Mouse (Mus musculus) myocyte (in vitro differentiated cells): ENCODE measurements around the gene Gna12.

ENCODE experiments used
- CEBPB ChIP-seq: IDR thresholded peaks from 2 replicates; pipeline ENCODE4 v1.6.1; 2011; ENCODE audit warnings: mild to moderate bottlenecking, moderate library complexity; ENCODE audit not compliant: poor library complexity, insufficient read depth, severe bottlenecking
- E2F4 ChIP-seq: IDR thresholded peaks from one replicate; pipeline ENCODE4 v1.6.1; 2011; ENCODE audit warnings: mild to moderate bottlenecking, control low read depth, moderate library complexity; ENCODE audit not compliant: insufficient read depth
- MAX ChIP-seq: IDR thresholded peaks from one replicate; pipeline ENCODE4 v1.6.1; 2011; ENCODE audit warnings: low read depth, mild to moderate bottlenecking, control low read depth
- MYOD1 ChIP-seq, 3 experiments: IDR thresholded peaks; one replicate each; pipeline ENCODE4 v1.6.1; 2011; ENCODE audit warnings: control low read depth in 2 of 3, low read depth in 2 of 3, mild to moderate bottlenecking in 2 of 3, moderate library complexity in 1 of 3; ENCODE audit not compliant: insufficient read length in 2 of 3, control insufficient read depth in 1 of 3
- POLR2A ChIP-seq: IDR thresholded peaks from one replicate; pipeline ENCODE4 v1.6.1; 2011; ENCODE audit warnings: low read depth, mild to moderate bottlenecking, control low read depth, moderate library complexity; ENCODE audit not compliant: insufficient read length
- USF1 ChIP-seq: IDR thresholded peaks from one replicate; pipeline ENCODE4 v1.6.1; 2011; ENCODE audit warnings: low read depth, mild to moderate bottlenecking, control low read depth, moderate library complexity

DNA sequence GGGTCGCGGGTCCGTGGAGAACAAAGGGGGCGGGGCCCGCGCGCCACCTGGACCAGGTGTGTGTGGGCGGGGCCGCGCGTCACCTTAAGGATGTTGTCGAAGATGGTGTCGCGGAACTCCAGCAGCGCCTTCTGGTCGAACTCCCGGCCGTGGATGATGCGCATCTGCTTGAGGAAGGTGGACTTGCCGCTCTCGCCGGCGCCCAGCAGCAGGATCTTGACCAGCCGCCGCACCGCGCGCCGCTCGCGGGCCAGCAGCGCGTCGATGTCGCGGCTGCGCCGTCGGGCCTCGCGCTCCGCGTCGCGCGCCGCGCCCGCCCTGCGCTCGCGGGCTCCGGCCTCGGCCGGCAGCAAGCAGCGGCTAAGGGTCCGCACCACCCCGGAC is 328 bp downstream of the Gna12 start:
- TF ChIP-seq POLR2A (no peak), E2F4 (no peak), USF1 (no peak), MAX (no peak), CEBPB (no peak), MYOD1 (IDR thresholded peaks at IDR 0.05; ENCODE audit: control insufficient read depth in 1 of 3, insufficient read length in 2 of 3, low read depth in 2 of 3) (peak in 1 of 3 experiments; percentile 1)
